Mouse (Mus musculus): ENCODE measurements at regions not wholly inside any gene's neighbourhood (a gene's known extent, or its start where the extent isn't known, plus 50 kb on each side); places are given as distances from the start of the nearest gene placed in this dataset.

- TF ChIP-seq CTCF (IDR thresholded peaks at IDR 0.05; ENCODE audit: extremely low read depth, insufficient read depth, low read length) (no peak), POLR2A (IDR thresholded peaks at IDR 0.05; ENCODE audit: extremely low read depth, insufficient read depth, low read length) (no peak)
Measured at GRCm38 (mm10) chr1:181262496-181262895, 50.7 kb upstream of the Wdr26 start.
